Mouse (Mus musculus): ENCODE measurements around the gene Cap2. TPM values are rescaled to one million over a fixed set of nuclear protein-coding genes. Genes with fewer than 3 reads are reported as not detected.
A peak's percentile ranks its signal among the peaks of the same experiment; 100 is the strongest.

The Cap2 gene
- polyA plus RNA-seq, 1 experiment from 2014 or later = 5.7 TPM

- Histone ChIP-seq H3K4me3 (ENCODE audit: low read depth, low read length) (no peak overlapping the region), H3K4me2 (ENCODE audit: low read depth, low read length) (no peak overlapping the region), H3K9me3 (ENCODE audit: control insufficient read depth, low read length) (no peaks in the 10 kb centered on the region), H3K27me3 (ENCODE audit: control insufficient read depth, insufficient read depth, low read length) (no peaks in the 10 kb centered on the region), H3K36me3 (ENCODE audit: control insufficient read depth, insufficient read depth, low read length) (no peaks in the 10 kb centered on the region), H3K27ac (ENCODE audit: low read depth, low read length) (no peak overlapping the region), H3K4me1 (ENCODE audit: control insufficient read depth, insufficient read depth, low read length) (no peaks in the 10 kb centered on the region), H3K9ac (replicated peaks; ENCODE audit: low read depth, low read length) (no peak overlapping the region)
- WGBS = 80% methylated on average over 7 of the region's 7 CpGs
- ATAC-seq (ENCODE audit: low read depth) = no peak
Measured at GRCm38 (mm10) chr13:46620964-46621757, 119.5 kb downstream of the Cap2 start.

GRCm38 (mm10) chr13:46626608-46627007 lies 125.0 kb downstream of the Cap2 start:
- Histone ChIP-seq H3K27ac (ENCODE audit: low read depth, low read length) (no peak overlapping the region), H3K4me1 (ENCODE audit: control insufficient read depth, insufficient read depth, low read length) (no peaks in the 10 kb centered on the region), H3K36me3 (ENCODE audit: control insufficient read depth, insufficient read depth, low read length) (no peaks in the 10 kb centered on the region), H3K9ac (replicated peaks; ENCODE audit: low read depth, low read length) (no peak overlapping the region), H3K4me3 (ENCODE audit: low read depth, low read length) (no peak overlapping the region), H3K9me3 (ENCODE audit: control insufficient read depth, low read length) (no peaks in the 10 kb centered on the region), H3K27me3 (ENCODE audit: control insufficient read depth, insufficient read depth, low read length) (no peaks in the 10 kb centered on the region), H3K4me2 (ENCODE audit: low read depth, low read length) (no peak overlapping the region)
- no peak for ATAC-seq (ENCODE audit: low read depth)
- 86% methylated on average over 9 of the region's 9 CpGs for WGBS

- Histone ChIP-seq H3K27ac (ENCODE audit: low read depth, low read length) (no peak overlapping the region), H3K9ac (replicated peaks; ENCODE audit: low read depth, low read length) (no peak overlapping the region), H3K27me3 (ENCODE audit: control insufficient read depth, insufficient read depth, low read length) (no peaks in the 10 kb centered on the region), H3K36me3 (ENCODE audit: control insufficient read depth, insufficient read depth, low read length) (no peaks in the 10 kb centered on the region), H3K9me3 (ENCODE audit: control insufficient read depth, low read length) (no peaks in the 10 kb centered on the region), H3K4me1 (ENCODE audit: control insufficient read depth, insufficient read depth, low read length) (no peaks in the 10 kb centered on the region), H3K4me3 (ENCODE audit: low read depth, low read length) (no peak overlapping the region), H3K4me2 (ENCODE audit: low read depth, low read length) (no peak overlapping the region)
- WGBS = 78% methylated on average over 10 of the region's 10 CpGs
- ATAC-seq (ENCODE audit: low read depth) = no peak
Measured at GRCm38 (mm10) chr13:46627841-46628240, 126.2 kb downstream of the Cap2 start.

- WGBS = 81% methylated on average over 6 of the region's 6 CpGs
- ATAC-seq (ENCODE audit: low read depth) = no peak
Measured at GRCm38 (mm10) chr13:46629391-46629790, 127.7 kb downstream of the Cap2 start.

GRCm38 (mm10) chr13:46632796-46633195 lies 131.1 kb downstream of the Cap2 start:
- Histone ChIP-seq H3K9me3 (ENCODE audit: control insufficient read depth, low read length) (no peaks in the 10 kb centered on the region), H3K27me3 (ENCODE audit: control insufficient read depth, insufficient read depth, low read length) (no peaks in the 10 kb centered on the region), H3K4me1 (ENCODE audit: control insufficient read depth, insufficient read depth, low read length) (peaks cover 4% of the 10 kb centered on the region; the same call in 1 of the 2 replicates), H3K9ac (replicated peaks; ENCODE audit: low read depth, low read length) (no peak overlapping the region), H3K4me2 (ENCODE audit: low read depth, low read length) (no peak overlapping the region), H3K27ac (ENCODE audit: low read depth, low read length) (no peak overlapping the region; the same call in 1 of the 2 replicates), H3K36me3 (ENCODE audit: control insufficient read depth, insufficient read depth, low read length) (no peaks in the 10 kb centered on the region), H3K4me3 (ENCODE audit: low read depth, low read length) (no peak overlapping the region)
- WGBS = 64% methylated on average over 4 of the region's 4 CpGs
- ATAC-seq (ENCODE audit: low read depth) = no peak

More at GRCm38 (mm10) chr13:46629391-46629790, 127.7 kb downstream of the Cap2 start:
- Histone ChIP-seq H3K4me1 (ENCODE audit: control insufficient read depth, insufficient read depth, low read length) (peaks cover 4% of the 10 kb centered on the region; the same call in 1 of the 2 replicates), H3K36me3 (ENCODE audit: control insufficient read depth, insufficient read depth, low read length) (no peaks in the 10 kb centered on the region), H3K27ac (ENCODE audit: low read depth, low read length) (no peak overlapping the region), H3K9me3 (ENCODE audit: control insufficient read depth, low read length) (no peaks in the 10 kb centered on the region), H3K4me2 (ENCODE audit: low read depth, low read length) (no peak overlapping the region), H3K27me3 (ENCODE audit: control insufficient read depth, insufficient read depth, low read length) (no peaks in the 10 kb centered on the region), H3K4me3 (ENCODE audit: low read depth, low read length) (no peak overlapping the region), H3K9ac (replicated peaks; ENCODE audit: low read depth, low read length) (no peak overlapping the region)

- no peak overlapping the region for H3K4me3 ChIP-seq (ENCODE audit: low read depth, low read length)
- H3K9ac ChIP-seq (replicated peaks; ENCODE audit: low read depth, low read length) = 0 out of 2 replicates have a peak overlapping the region, but pooled peaks have one; percentile 34
- H3K27me3 ChIP-seq (ENCODE audit: control insufficient read depth, insufficient read depth, low read length) = no peaks in the 10 kb centered on the region
- H3K4me2 ChIP-seq (ENCODE audit: low read depth, low read length) = peak overlapping the region; percentile 40
- no peaks in the 10 kb centered on the region for H3K36me3 ChIP-seq (ENCODE audit: control insufficient read depth, insufficient read depth, low read length)
- peaks cover 4% of the 10 kb centered on the region; the same call in 1 of the 2 replicates for H3K4me1 ChIP-seq (ENCODE audit: control insufficient read depth, insufficient read depth, low read length)
- ATAC-seq (ENCODE audit: low read depth) = peak; percentile 85
- no peaks in the 10 kb centered on the region for H3K9me3 ChIP-seq (ENCODE audit: control insufficient read depth, low read length)
- 21% methylated on average over 18 of the region's 18 CpGs for WGBS
- H3K27ac ChIP-seq (ENCODE audit: low read depth, low read length) = peak overlapping the region; percentile 58
Measured at GRCm38 (mm10) chr13:46633320-46634132, 131.9 kb downstream of the Cap2 start.

- 23% methylated on average over 6 of the region's 6 CpGs for WGBS
- H3K4me2 ChIP-seq (ENCODE audit: low read depth, low read length) = peak overlapping the region; percentile 40
- H3K4me3 ChIP-seq (ENCODE audit: low read depth, low read length) = no peak overlapping the region
- H3K36me3 ChIP-seq (ENCODE audit: control insufficient read depth, insufficient read depth, low read length) = no peaks in the 10 kb centered on the region
- ATAC-seq (ENCODE audit: low read depth) = peak; percentile 79
- H3K27ac ChIP-seq (ENCODE audit: low read depth, low read length) = peak overlapping the region; percentile 58
- H3K4me1 ChIP-seq (ENCODE audit: control insufficient read depth, insufficient read depth, low read length) = peaks cover 4% of the 10 kb centered on the region; the same call in 1 of the 2 replicates
- H3K9me3 ChIP-seq (ENCODE audit: control insufficient read depth, low read length) = no peaks in the 10 kb centered on the region
- H3K9ac ChIP-seq (replicated peaks; ENCODE audit: low read depth, low read length) = no peak overlapping the region
- no peaks in the 10 kb centered on the region for H3K27me3 ChIP-seq (ENCODE audit: control insufficient read depth, insufficient read depth, low read length)
Measured at GRCm38 (mm10) chr13:46634133-46634488, 132.5 kb downstream of the Cap2 start.

- no peak for ATAC-seq (ENCODE audit: low read depth)
- H3K9me3 ChIP-seq (ENCODE audit: control insufficient read depth, low read length) = no peaks in the 10 kb centered on the region
- 78% methylated on average over 10 of the region's 10 CpGs for WGBS
Measured at GRCm38 (mm10) chr13:46640608-46641468, 139.2 kb downstream of the Cap2 start.

More at GRCm38 (mm10) chr13:46640608-46641468, 139.2 kb downstream of the Cap2 start:
- no peak overlapping the region for H3K4me3 ChIP-seq (ENCODE audit: low read depth, low read length)
- no peaks in the 10 kb centered on the region for H3K27me3 ChIP-seq (ENCODE audit: control insufficient read depth, insufficient read depth, low read length)
- no peak overlapping the region for H3K27ac ChIP-seq (ENCODE audit: low read depth, low read length)
- H3K9ac ChIP-seq (replicated peaks; ENCODE audit: low read depth, low read length) = no peak overlapping the region
- no peak overlapping the region for H3K4me2 ChIP-seq (ENCODE audit: low read depth, low read length)
- H3K36me3 ChIP-seq (ENCODE audit: control insufficient read depth, insufficient read depth, low read length) = no peaks in the 10 kb centered on the region
- H3K4me1 ChIP-seq (ENCODE audit: control insufficient read depth, insufficient read depth, low read length) = no peaks in the 10 kb centered on the region

Data from neural tube, embryonic 14.5 days (tissue).